Mouse (Mus musculus): ENCODE data around the gene Pnpla2.

The Pnpla2 gene

DNA sequence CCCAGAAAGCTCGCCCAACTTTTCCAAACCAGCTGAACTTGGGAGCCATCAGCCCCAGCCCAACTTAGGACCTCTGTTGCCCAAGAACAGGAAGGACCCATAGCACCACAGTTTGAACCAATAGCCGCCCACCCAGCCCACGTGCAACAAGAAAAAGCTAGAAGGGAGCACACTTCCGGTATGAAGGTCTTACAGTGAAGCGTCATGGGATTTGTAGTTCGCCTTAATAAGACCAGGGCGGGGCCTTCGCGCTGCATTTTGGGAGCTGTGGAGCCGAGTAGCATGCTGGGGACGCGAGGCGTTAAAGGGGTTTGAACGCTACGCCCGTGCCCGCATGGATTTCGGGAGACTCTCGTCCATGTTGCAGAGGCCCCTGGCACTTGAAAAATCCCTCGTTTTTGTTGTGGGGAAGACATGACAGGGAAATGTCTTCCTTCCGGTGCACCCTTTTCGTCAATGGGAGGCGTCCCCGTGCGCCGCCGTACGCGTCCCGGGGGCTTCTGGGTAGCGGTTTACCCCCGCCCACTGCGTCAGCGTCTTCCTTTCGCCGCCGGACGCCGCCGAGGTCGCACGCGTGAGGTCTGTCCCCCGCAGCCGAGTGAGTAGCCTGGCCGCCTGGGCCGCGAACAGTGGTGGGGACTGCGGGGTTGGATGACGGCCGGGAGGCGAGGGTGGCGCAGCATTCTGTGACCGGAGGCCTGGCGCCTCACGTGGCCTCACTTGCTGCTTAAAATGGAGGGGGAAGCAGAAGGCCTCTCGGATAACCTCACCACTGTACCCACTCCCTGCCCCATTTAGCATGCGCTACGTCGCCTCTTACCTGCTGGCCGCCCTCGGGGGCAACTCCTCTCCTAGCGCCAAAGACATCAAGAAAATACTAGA lies 7.6 kb upstream of the Pnpla2 start, which contains the start of gene Rplp2:
TSS of gene Rplp2 (plus strand) at position 261 of the 882 bp plus-strand sequence.
- DNase-seq (ENCODE audit: low read depth), result peak; percentile 97

DNA sequence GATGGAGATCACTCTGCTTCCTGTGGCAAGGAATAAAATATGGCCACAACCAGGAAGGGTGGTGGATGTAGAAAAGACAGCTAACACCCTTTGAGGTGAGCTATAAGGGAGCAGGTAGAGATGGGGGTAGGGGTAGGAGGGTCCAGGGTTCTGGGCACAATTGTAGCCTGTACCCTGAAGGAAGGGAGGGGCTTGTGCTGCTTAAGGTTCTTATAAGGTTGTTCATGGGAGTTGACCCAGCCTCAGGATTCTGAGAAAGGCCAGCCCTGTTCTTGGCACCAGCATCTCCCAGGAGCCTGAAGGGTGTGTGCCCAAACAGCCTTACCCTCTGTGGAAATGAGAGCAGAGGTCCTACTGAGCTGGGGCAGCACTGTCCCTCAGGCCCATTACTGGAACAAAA lies 3.1 kb upstream of the Pnpla2 start:
- no peak for DNase-seq (ENCODE audit: low read depth)

DNA sequence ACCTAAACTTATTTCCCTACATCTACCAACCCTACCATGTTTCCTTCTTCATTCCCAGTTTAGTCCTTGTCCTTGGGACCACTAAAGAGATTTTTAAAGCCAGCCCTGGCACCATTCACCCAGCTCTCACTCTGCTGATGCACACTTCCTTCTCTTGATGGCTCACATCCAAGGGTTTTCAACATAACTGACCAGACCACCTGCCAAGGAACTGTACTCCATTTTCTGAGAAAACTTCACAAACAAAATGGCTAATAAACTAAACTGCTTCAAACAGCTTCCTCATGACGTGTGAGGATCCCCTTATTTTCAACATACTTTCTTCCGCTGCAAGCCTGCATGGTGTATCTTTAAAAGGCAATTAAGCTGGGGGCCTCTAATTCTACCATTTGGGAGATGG lies 1.4 kb upstream of the Pnpla2 start:
- no peak for DNase-seq (ENCODE audit: low read depth)

DNA sequence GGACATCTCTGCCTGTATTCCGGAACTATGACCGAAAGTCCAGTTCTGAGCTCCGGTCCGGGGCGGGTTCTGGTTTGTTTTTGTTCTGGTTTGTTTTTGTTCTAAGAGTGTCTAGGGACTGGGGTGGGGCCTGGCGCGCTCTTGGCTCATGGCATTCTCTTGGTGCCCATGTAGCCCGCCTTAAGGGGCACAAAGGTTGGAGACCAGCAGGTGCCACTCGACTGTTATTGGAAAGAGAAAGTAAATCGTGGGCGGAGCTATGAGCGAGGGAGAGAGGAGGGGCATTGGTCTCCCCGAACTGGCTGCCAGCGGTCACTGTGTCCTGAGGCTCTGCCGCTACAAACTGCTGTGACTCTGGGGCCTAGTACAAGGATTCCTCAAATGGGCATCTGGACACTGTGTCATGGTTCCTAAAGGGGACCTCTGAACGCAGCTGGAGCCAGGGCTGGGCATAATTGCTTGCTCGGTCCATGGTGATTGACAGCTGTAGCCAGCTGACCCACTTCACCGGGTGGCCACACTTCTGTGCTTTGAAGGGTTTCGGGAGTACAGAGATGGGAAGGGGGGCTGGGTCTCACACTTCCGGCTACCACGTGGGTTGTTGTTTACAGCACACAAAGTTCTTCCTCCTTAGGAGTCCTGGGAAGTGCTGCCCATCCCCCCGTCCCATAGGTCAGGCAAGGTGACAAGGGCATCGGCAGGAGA lies 764 bp downstream of the Pnpla2 start:
- DNase-seq (ENCODE audit: low read depth), result peak; percentile 88

DNA sequence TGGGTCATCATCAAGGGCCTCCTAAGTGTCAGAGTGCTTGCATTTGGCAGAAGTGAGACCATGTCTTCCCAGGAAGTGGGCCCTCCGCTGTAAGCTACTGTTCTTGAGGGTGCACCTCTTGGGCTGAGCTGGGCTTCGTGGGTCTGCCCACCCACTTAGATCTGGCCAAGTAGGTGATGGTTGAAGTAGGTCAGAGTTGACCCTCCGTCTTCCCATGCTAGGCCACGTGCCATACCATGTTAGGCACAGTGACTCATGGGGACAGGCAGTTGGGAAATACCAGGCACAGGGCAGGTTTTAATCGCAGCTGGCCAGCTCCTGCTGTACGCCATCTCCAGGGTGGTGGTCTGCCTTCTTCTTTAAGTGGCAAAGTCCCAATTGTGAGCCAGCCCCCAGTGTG lies 1.7 kb downstream of the Pnpla2 start:
- DNase-seq (ENCODE audit: low read depth), result no peak

DNA sequence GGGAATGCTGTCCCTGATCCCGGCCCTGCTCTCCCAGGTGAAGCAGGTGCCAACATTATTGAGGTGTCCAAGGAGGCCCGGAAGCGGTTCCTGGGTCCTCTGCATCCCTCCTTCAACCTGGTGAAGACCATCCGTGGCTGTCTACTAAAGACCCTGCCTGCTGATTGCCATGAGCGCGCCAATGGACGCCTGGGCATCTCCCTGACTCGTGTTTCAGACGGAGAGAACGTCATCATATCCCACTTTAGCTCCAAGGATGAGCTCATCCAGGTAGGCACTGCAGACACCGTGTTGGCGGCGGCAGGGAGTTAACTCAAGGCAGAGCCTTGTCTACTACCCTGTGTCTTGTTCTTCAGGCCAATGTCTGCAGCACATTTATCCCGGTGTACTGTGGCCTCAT lies 2.2 kb downstream of the Pnpla2 start:
- no peak for DNase-seq (ENCODE audit: low read depth)

DNA sequence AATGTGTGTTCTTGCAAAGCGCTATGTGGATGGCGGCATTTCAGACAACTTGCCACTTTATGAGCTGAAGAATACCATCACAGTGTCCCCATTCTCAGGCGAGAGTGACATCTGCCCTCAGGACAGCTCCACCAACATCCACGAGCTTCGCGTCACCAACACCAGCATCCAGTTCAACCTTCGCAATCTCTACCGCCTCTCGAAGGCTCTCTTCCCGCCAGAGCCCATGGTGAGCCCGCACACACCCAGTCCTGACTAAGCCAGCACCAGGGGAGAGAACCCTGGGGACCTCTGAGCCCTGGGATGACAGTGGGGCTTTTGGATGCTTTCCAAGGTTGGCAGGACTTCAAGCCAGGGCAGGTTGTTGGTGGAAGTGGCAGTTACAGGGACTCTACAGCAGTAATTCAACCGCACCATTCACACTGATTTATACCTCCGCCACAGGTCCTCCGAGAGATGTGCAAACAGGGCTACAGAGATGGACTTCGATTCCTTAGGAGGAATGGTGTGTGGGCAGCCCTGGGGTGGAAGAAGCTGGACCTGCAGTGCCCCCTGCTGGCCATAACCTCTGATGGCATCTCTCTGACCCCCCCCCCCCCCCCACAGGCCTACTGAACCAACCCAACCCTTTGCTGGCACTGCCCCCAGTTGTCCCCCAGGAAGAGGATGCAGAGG lies 3.1 kb downstream of the Pnpla2 start:
- peak; percentile 80 for DNase-seq (ENCODE audit: low read depth)

DNA sequence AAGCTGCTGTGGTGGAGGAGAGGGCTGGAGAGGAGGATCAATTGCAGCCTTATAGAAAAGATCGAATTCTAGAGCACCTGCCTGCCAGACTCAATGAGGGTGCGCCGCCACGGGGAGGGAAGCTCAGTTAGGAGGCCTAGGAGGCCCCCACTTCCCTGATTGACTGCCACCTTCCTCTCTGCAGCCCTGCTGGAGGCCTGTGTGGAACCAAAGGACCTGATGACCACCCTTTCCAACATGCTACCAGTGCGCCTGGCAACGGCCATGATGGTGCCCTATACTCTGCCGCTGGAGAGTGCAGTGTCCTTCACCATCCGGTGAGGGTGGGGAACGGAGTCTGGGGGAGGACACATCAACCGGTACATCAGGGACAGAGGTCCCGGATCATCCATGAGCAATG lies 3.7 kb downstream of the Pnpla2 start:
- no peak for DNase-seq (ENCODE audit: low read depth)

DNA sequence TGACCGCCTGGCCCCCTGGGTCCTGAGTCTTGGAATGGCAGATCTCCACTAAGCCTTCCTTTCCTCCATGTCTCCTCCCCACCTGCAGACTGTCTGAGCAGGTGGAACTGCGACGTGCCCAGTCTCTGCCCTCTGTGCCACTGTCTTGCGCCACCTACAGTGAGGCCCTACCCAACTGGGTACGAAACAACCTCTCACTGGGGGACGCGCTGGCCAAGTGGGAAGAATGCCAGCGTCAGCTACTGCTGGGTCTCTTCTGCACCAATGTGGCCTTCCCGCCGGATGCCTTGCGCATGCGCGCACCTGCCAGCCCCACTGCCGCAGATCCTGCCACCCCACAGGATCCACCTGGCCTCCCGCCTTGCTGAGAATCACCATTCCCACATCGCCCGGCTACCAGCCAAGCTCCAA lies 4.3 kb downstream of the Pnpla2 start:
- DNase-seq (ENCODE audit: low read depth), result no peak

DNA sequence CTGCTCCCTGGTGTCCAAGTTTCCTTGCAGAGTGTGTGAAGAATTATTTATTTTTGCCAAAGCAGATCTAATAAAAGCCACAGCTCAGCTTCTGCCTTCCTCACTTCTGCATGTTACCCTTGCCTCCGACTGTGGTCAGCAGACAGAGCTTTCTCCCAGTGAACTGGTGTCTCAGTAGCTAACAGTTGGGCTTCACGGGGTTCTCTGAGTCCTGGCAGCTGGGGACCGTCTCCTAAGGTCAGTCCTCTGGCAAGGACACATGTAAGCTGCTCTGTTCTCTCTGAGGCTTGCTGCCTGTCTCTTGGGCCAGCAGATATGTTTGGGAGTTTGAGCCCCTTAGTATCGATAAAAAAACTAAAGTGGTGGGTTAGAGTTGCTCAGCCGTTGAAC lies 5.0 kb downstream of the Pnpla2 start:
- DNase-seq (ENCODE audit: low read depth), result no peak

DNA sequence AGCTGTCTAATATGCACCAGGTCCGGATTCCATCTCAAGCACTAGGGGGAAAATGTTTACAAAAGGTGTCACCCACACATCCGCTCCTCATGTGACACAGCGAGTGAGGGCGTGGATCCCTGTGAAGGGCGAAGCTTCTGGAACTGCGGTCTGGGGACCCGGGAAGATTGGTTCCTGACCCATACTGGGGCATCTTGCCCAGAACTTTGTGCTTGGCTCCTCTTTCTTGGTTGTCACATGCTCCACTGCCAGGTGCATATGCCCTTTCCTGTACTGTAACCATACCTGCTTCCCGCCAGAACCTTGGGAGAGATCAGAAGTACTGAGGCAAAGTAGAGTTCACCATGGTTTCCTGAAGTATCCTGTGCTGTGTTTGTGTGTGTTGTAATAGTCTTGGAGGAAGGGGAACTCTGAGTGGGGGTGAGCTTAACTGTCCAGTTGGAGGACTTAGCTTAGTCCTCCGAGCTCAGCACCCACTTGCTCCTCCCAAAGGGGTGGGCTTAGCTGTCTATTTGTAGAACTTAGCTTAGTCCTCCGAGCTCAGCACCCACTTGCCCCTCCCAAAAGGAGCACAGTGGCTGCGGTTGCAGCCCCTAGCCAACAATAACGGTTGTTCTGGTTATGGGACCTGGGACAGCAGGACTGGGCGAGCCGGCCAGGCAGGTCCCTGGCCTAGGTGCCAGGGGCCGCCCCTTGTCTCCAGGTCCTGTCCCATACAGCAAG lies 5.6 kb downstream of the Pnpla2 start, which contains the start of gene Cracr2b:
TSS of gene Cracr2b (plus strand) at position 704 of the 723 bp plus-strand sequence.
- no peak for DNase-seq (ENCODE audit: low read depth)

DNA sequence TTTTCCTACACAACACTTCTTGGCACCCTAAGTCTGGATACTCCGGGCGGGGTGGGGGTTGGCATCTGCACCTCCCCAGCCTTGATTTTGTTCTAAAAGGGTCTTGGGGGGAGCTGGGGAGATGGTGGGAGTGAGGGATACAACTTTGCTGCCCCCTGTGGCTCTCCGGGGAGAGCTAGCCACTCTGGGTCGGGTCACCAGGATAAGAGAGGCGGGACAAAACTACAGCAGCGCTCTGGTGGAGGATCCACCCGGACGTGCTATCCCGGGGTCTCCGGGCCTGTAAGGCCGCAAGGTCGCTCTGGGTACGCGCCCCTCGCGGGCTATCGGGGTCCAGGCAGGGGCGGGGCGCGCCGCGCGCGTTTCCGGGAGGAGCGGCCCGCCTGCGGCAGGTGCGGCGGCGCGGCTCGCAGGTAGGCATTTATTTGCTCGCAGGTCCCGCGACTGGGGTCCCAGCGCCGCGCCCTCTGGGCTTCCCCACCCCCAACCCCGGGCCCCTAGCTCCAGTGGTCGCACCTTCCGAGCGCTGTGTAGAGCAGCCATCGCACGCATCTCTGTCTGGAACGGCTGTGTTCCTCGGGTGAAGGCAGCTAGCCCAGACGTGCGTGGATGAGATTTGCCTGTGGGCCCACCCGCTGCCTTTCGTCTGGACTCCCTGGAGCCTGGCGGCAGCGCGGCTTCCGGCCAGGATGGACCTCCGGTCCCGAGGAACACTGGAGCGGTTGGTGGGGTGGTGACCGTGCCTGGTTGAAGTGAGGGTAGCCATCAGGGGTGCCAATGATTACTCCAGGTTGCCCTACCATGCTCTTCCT lies 6.7 kb downstream of the Pnpla2 start:
- DNase-seq (ENCODE audit: low read depth), result no peak

DNA sequence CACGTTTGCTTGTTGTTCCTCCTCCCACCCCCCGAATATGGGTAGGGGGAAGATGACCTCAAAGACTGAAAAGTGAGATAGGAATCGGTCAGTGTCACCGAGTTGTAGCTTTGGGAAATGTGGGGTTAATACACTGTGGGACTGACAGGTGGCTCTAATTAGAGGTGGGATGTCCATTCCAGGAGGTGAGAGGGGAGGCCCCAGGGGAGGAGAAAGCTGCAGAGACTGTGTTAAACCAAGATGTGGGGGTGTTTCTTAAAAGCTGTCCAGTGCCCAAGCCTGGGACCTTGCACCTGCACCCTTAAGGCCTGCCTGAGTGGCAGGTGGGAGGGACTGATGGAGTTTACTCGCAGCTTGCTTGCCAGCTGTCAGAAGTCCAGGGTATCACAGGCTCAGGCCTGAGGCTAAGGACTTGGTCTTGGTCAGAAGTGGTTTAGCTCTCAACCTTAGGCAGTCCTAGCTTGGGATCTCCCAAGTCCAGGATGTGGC lies 7.4 kb downstream of the Pnpla2 start:
- no peak for DNase-seq (ENCODE audit: low read depth)

DNA sequence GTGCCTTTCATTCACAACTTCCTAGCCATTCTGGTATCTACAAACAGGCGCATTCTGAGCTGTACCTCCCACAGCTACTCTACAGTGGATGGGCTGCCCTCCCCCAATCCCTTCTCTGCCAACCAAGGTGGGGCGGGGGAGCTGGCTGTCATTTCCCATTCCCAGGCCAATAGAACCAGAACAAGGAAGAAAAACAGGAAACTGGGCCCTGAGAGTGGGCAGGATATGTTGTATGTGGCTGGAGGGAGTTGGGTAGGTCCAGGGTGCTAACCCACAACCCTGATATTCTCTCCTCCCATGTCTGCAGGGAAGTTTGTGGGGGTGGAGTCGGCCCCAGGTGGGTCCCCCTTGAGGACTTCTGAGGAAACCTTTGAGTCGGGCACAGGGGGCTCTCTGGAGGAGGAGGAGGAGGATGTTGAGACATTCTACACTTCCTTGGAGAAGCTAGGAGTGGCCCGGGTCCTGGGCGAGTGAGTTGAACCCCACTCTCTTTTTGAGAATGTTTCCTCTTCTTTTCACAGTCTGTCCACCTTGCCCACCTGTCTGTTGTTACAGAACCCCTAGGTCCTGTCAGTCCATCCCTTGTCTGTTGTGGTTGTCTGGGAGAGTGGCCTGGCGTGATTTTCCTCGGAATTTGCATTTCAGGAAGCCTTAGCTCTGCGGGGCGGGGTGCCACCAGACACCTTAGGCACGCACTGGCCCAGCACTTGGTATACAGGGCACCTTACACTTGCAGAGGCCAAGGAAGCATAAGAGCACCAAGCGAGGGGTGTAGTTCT lies 9.0 kb downstream of the Pnpla2 start:
- DNase-seq (ENCODE audit: low read depth), result no peak

DNA sequence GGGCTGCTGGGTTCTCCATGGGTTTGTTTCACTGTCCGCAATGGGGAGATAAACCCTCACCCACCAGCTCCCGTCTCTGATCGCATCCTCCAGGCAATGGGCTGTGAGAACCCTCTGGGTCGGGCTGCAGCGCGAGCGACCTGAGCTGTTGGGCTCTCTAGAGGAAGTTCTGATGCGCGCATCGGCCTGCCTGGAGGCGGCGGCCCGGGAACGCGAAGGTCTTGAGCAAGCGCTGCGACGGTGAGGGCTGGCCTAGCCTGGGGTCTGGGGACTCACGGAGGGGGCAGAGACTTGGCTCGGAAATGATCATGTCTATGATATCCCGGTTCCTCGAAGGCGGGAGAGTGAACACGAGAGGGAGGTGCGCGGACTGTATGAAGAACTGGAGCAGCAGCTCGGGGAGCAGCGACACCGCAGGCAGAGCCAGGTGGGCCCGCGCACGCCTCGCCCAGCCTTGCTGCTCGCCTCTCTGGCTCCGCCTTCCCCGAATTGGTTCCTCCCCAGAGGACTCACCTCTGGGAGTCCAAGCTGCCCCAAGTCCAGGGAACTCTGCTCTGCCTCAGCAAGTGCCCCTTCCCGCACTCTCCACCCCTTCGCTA lies 9.7 kb downstream of the Pnpla2 start:
- DNase-seq (ENCODE audit: low read depth), result peak; percentile 47

DNA sequence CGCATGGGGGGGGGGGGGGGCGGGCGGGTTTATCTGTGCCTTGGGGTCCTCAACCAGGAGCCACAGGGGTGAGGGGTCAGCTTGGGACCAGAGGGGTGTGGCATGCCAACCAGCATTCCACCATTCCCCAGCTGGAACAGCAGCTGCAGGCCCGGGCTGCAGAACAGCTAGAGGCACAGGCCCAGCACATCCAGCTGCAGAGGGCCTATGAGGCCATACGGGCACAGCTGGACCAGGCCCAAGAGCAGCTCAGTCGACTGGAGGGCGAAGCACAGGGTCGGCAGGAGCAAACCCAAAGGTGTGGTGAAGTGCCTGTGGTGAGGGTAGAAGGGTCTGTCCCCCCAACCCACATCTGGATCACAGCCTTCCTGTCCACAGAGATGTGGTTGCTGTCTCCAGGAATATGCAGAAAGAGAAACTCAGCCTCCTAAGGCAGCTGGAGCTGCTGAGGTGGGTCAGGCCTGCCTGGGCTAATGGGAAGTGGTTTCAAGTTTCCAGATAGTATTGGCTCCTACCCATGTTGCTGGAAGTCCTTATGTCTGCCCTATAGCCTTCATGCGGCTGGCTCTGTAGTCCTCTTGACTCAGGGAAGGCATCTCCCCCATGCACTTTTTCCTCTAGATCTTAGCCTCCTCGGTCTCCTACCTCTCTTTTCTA lies 10.5 kb downstream of the Pnpla2 start:
- DNase-seq (ENCODE audit: low read depth), result no peak

DNA sequence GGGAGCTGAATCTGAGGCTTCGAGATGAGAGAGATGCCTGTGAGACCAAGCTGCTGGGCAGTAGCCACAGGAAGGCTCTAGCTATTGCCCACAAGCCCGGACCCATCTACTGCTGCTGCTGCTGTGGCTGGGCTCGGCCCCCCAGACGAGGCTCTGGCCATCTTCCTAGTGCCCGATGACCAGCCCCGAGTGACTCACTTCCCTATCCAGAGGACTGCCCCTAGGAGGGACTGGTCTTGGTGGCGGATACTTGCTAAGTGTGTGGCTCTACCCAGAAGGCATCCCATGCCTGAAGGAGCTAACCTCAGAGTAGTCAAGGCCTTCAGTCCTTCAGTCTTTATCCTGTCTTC lies 11.0 kb downstream of the Pnpla2 start:
- DNase-seq (ENCODE audit: low read depth), result no peak

DNA sequence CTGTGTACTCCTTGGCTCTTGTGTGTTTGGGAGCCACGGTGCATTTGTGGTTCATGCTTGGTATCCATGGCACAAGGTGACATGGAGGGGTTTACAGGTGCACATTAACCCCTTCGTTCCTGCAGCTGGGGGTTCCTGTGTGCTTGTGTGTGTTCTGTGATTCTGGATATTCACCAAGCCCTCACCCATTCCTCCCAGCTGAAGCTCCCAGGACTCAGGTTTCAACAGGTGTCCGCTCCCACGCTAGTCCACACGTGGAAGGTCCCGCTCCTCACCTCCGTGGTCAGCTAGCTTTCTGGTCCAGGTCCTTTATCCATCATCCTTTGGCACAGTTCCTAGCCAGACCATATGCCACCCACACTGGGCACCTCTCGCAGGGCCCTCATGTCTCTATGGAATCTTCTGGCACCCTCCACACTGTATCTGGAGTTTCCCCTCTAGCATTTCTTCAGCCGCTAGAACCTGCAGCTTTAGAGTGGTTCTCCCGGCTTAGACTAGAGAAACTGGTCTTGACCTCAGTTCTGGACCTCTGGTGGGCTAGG lies 11.7 kb downstream of the Pnpla2 start:
- no peak for DNase-seq (ENCODE audit: low read depth)
